Mouse (Mus musculus): ENCODE measurements at regions not wholly inside any gene's neighbourhood (a gene's known extent, or its start where the extent isn't known, plus 50 kb on each side); places are given as distances from the start of the nearest gene placed in this dataset.

- no peak for TF ChIP-seq CTCF (IDR thresholded peaks at IDR 0.05; ENCODE audit: low read depth)
- no peak for TF ChIP-seq EP300 (IDR thresholded peaks at IDR 0.05; ENCODE audit: low read depth)
Observed at GRCm38 (mm10) chr3:41960209-41960608, 217.8 kb downstream of the D3Ertd751e start.
